Mouse (Mus musculus): Measurements from ENCODE around the gene Gfpt2.

DNA sequence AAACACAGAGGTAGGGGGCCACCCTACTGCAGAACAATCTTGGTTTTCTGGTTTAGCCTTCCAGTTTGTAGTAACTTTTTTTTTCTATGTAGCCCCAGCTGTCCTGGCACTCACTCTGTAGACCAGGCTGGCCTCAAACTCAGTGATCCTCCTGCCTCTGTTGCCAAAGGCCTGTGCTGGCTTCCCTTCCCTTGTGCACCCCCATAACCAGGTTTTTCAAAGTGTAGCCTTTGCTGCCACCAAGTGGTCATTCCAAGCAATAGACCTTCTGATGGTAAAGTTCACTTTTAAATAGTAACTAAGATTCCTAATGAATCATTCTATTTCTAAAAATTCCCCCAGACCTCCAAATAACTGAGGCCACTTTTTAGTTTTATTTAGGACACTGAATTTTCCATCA is 75.8 kb downstream of the Gfpt2 start:
- TF ChIP-seq POLR2A (IDR thresholded peaks at IDR 0.05; ENCODE audit: control insufficient read depth, extremely low read depth, insufficient read depth, low read length, poor library complexity), result no peak
- TF ChIP-seq CTCF (IDR thresholded peaks at IDR 0.05; ENCODE audit: borderline replicate concordance, control insufficient read depth, extremely low read depth, insufficient read depth, low read length, poor library complexity), result no peak
